Mouse (Mus musculus): ENCODE results near the gene Jag2. TPM values are rescaled to one million over a fixed set of nuclear protein-coding genes. Genes with fewer than 3 reads are reported as not detected.

Gene Jag2
- total RNA-seq, 1 experiment, result 54.1 TPM

- no peak for DNase-seq (ENCODE audit: low read depth, low spot score)
- Histone ChIP-seq H3K4me1 (ENCODE audit: control insufficient read depth in 2 of 2, insufficient read depth in 2 of 2, low read length in 2 of 2, poor library complexity in 1 of 2) (peaks cover 2 to 11% of the 10 kb centered on the region in 2 experiments; a peak in 2 of 4 replicates), H3K36me3 (ENCODE audit: control insufficient read depth, insufficient read depth, low read length, poor library complexity, severe bottlenecking) (no peaks in the 10 kb centered on the region; the same call in 1 of the 2 replicates), H3K4me3 (ENCODE audit: insufficient read depth in 1 of 2, low read depth in 1 of 2, low read length in 2 of 2, poor library complexity in 1 of 2, severe bottlenecking in 1 of 2) (no peak overlapping the region), H3K9me3 (ENCODE audit: control insufficient read depth, insufficient read depth, low read depth, low read length) (no peaks in the 10 kb centered on the region), H3K27ac (ENCODE audit: insufficient read depth, low read depth, low read length, poor library complexity, severe bottlenecking) (no peak overlapping the region), H3K9ac (ENCODE audit: insufficient read depth, low read depth, low read length, poor library complexity, severe bottlenecking) (no peak overlapping the region)
- TF ChIP-seq ZC3H11A (IDR thresholded peaks at IDR 0.05; ENCODE audit: borderline replicate concordance, low read depth, low read length), result no peak
- TF ChIP-seq HCFC1 (IDR thresholded peaks at IDR 0.05; ENCODE audit: borderline replicate concordance, insufficient read depth, low read length), result no peak
- TF ChIP-seq MAFK (IDR thresholded peaks at IDR 0.05; ENCODE audit: insufficient read depth, low read depth, low read length), result no peak
- TF ChIP-seq ZNF384 (IDR thresholded peaks at IDR 0.05; ENCODE audit: low read depth, low read length), result no peak
- no peak for TF ChIP-seq CHD2 (IDR thresholded peaks at IDR 0.05; ENCODE audit: low read depth, low read length)
- in situ Hi-C loops (cut with MboI; ENCODE audit: low sequenced_read_pairs in 2 of 2, unreplicated experiment in 2 of 2), result no loop called here
These were observed 3.6 kb downstream of the Jag2 start for GRCm38 (mm10) chr12:112925950-112926349.

- no peak overlapping the region for H3K9ac ChIP-seq (ENCODE audit: insufficient read depth, low read depth, low read length, poor library complexity, severe bottlenecking)
- H3K36me3 ChIP-seq (ENCODE audit: control insufficient read depth, insufficient read depth, low read length, poor library complexity, severe bottlenecking), result no peaks in the 10 kb centered on the region; the same call in 1 of the 2 replicates
- in situ Hi-C loops (cut with MboI; ENCODE audit: low sequenced_read_pairs in 2 of 2, unreplicated experiment in 2 of 2), result no loop called here
- no peak for DNase-seq (ENCODE audit: low read depth, low spot score)
- TF ChIP-seq CHD2 (IDR thresholded peaks at IDR 0.05; ENCODE audit: low read depth, low read length), result no peak
- no peak for TF ChIP-seq HCFC1 (IDR thresholded peaks at IDR 0.05; ENCODE audit: borderline replicate concordance, insufficient read depth, low read length)
- TF ChIP-seq ZC3H11A (IDR thresholded peaks at IDR 0.05; ENCODE audit: borderline replicate concordance, low read depth, low read length), result no peak
- TF ChIP-seq MAFK (IDR thresholded peaks at IDR 0.05; ENCODE audit: insufficient read depth, low read depth, low read length), result no peak
- TF ChIP-seq ZNF384 (IDR thresholded peaks at IDR 0.05; ENCODE audit: low read depth, low read length), result no peak
- no peak overlapping the region for H3K27ac ChIP-seq (ENCODE audit: insufficient read depth, low read depth, low read length, poor library complexity, severe bottlenecking)
- H3K4me3 ChIP-seq (ENCODE audit: insufficient read depth in 1 of 2, low read depth in 1 of 2, low read length in 2 of 2, poor library complexity in 1 of 2, severe bottlenecking in 1 of 2), result no peak overlapping the region
- peaks cover 2 to 7% of the 10 kb centered on the region in 2 experiments; a peak in 2 of 4 replicates for H3K4me1 ChIP-seq (ENCODE audit: control insufficient read depth in 2 of 2, insufficient read depth in 2 of 2, low read length in 2 of 2, poor library complexity in 1 of 2)
- H3K9me3 ChIP-seq (ENCODE audit: control insufficient read depth, insufficient read depth, low read depth, low read length), result no peaks in the 10 kb centered on the region
These were observed 7.0 kb downstream of the Jag2 start for GRCm38 (mm10) chr12:112922541-112922940.

GRCm38 (mm10) chr12:112921518-112921917 lies 8.1 kb downstream of the Jag2 start:
- Histone ChIP-seq H3K27ac (ENCODE audit: insufficient read depth, low read depth, low read length, poor library complexity, severe bottlenecking) (no peak overlapping the region), H3K9ac (ENCODE audit: insufficient read depth, low read depth, low read length, poor library complexity, severe bottlenecking) (no peak overlapping the region), H3K9me3 (ENCODE audit: control insufficient read depth, insufficient read depth, low read depth, low read length) (no peaks in the 10 kb centered on the region), H3K36me3 (ENCODE audit: control insufficient read depth, insufficient read depth, low read length, poor library complexity, severe bottlenecking) (no peaks in the 10 kb centered on the region; the same call in 1 of the 2 replicates), H3K4me3 (ENCODE audit: insufficient read depth in 1 of 2, low read depth in 1 of 2, low read length in 2 of 2, poor library complexity in 1 of 2, severe bottlenecking in 1 of 2) (no peak overlapping the region), H3K4me1 (ENCODE audit: control insufficient read depth in 2 of 2, insufficient read depth in 2 of 2, low read length in 2 of 2, poor library complexity in 1 of 2) (0 out of 4 replicates have a peak, but pooled peaks cover 0 to 2% of the 10 kb centered on the region in 2 experiments)
- in situ Hi-C loops (cut with MboI; ENCODE audit: low sequenced_read_pairs in 2 of 2, unreplicated experiment in 2 of 2), result no loop called here
- DNase-seq (ENCODE audit: low read depth, low spot score), result no peak
- no peak for TF ChIP-seq ZC3H11A (IDR thresholded peaks at IDR 0.05; ENCODE audit: borderline replicate concordance, low read depth, low read length)
- no peak for TF ChIP-seq CHD2 (IDR thresholded peaks at IDR 0.05; ENCODE audit: low read depth, low read length)
- TF ChIP-seq ZNF384 (IDR thresholded peaks at IDR 0.05; ENCODE audit: low read depth, low read length), result no peak
- no peak for TF ChIP-seq HCFC1 (IDR thresholded peaks at IDR 0.05; ENCODE audit: borderline replicate concordance, insufficient read depth, low read length)
- TF ChIP-seq MAFK (IDR thresholded peaks at IDR 0.05; ENCODE audit: insufficient read depth, low read depth, low read length), result no peak

DNA sequence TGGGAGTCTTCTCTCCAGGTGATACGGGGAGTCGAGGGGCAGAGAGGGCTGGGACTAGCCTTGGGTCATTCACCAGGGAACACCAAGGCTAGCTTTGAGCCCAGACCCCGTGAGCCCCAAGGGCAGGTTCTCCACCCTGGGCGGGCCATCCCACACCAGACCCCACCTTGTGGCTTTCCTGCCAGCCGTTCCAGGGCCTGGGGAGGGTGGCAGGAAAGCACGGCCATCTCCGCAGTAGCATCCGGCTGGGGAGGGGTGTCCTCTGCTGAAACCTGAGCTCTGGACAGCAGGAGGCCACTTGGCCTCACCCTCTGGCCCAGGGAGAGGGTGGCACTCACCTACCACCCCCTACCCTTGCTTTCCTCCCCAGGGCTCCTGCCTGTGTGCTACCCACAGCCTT lies 11.7 kb downstream of the Jag2 start:
- DNase-seq (ENCODE audit: low read depth, low spot score), result no peak
- in situ Hi-C loops (cut with MboI; ENCODE audit: low sequenced_read_pairs in 2 of 2, unreplicated experiment in 2 of 2), result no loop called here
- H3K27ac ChIP-seq (ENCODE audit: insufficient read depth, low read depth, low read length, poor library complexity, severe bottlenecking), result no peak overlapping the region
- H3K9me3 ChIP-seq (ENCODE audit: control insufficient read depth, insufficient read depth, low read depth, low read length), result no peaks in the 10 kb centered on the region
- peaks cover 16% of the 10 kb centered on the region; the same call in 1 of the 2 replicates for H3K36me3 ChIP-seq (ENCODE audit: control insufficient read depth, insufficient read depth, low read length, poor library complexity, severe bottlenecking)
- no peak overlapping the region for H3K4me3 ChIP-seq (ENCODE audit: insufficient read depth in 1 of 2, low read depth in 1 of 2, low read length in 2 of 2, poor library complexity in 1 of 2, severe bottlenecking in 1 of 2)
- no peak overlapping the region for H3K9ac ChIP-seq (ENCODE audit: insufficient read depth, low read depth, low read length, poor library complexity, severe bottlenecking)
- TF ChIP-seq ZNF384 (IDR thresholded peaks at IDR 0.05; ENCODE audit: low read depth, low read length) (no peak), ZC3H11A (IDR thresholded peaks at IDR 0.05; ENCODE audit: borderline replicate concordance, low read depth, low read length) (no peak), MAFK (IDR thresholded peaks at IDR 0.05; ENCODE audit: insufficient read depth, low read depth, low read length) (no peak), HCFC1 (IDR thresholded peaks at IDR 0.05; ENCODE audit: borderline replicate concordance, insufficient read depth, low read length) (no peak), CHD2 (IDR thresholded peaks at IDR 0.05; ENCODE audit: low read depth, low read length) (no peak)
- H3K4me1 ChIP-seq (ENCODE audit: control insufficient read depth in 2 of 2, insufficient read depth in 2 of 2, low read length in 2 of 2, poor library complexity in 1 of 2), result no peaks in the 10 kb centered on the region

Measured in ES-E14 (cell line).